Mouse (Mus musculus) urinary bladder, postnatal 14 days (tissue): ENCODE data around the gene Mki67.
A peak's percentile ranks its signal among the peaks of the same experiment; 100 is the strongest.

Experiments
- DNase-seq: peaks from one replicate; pipeline ENCODE4 v3.0.0; 2021; ENCODE audit warnings: low spot score

Mki67 gene

GRCm38 (mm10) chr7:135668852-135669739 lies 47.1 kb downstream of the Mki67 start:
- peak; percentile 52 for DNase-seq

GRCm38 (mm10) chr7:135666314-135666713 lies 49.8 kb downstream of the Mki67 start:
- DNase-seq: no peak

DNA sequence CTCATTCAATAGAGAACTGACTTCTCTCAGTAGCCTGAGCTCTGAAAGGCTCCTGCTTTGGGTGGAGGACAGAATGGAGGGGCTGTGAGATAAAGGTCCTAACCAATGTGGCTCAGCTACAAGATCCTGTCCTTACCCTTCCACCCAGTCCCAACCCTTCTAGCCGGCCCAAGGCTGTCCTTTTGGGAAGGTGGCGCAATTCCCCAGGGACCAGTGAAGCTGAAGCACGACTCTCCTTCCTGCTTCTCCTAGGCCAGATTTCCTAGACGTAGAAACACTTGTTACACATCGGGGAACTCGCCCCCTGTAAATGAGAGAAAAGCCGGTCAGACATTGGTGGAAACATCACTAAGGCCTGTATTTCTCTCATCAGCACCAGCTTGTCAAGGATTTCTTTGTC lies 52.0 kb downstream of the Mki67 start:
- no peak for DNase-seq

- DNase-seq: no peak
These were observed 55.8 kb downstream of the Mki67 start for GRCm38 (mm10) chr7:135660314-135660713.

GRCm38 (mm10) chr7:135659314-135659935 lies 56.7 kb downstream of the Mki67 start:
- no peak for DNase-seq

- no peak for DNase-seq
These were observed 58.0 kb downstream of the Mki67 start for GRCm38 (mm10) chr7:135658150-135658549.

DNA sequence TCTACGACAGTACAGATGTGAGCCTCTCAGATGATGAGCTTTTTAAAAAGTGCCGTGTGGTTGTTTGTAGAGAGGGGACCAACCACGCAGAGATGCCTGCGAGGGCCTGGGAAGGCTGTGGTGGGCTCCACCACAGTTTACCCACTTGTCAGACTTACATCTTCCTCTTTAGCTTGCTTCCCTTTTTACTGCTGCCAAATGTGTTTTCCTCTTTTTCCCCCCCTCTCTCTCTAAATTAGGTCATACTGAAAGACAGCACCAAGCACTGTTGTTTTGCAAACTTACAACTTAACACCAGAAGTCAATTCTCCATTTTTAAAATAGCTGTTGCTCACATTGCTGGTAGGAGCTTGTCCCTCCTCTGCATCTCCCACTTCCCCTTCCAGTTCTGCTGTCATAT lies 61.0 kb downstream of the Mki67 start:
- no peak for DNase-seq

GRCm38 (mm10) chr7:135654288-135654687 lies 61.9 kb downstream of the Mki67 start:
- no peak for DNase-seq

- DNase-seq: no peak
These were observed 62.6 kb downstream of the Mki67 start for GRCm38 (mm10) chr7:135653601-135654000.

DNA sequence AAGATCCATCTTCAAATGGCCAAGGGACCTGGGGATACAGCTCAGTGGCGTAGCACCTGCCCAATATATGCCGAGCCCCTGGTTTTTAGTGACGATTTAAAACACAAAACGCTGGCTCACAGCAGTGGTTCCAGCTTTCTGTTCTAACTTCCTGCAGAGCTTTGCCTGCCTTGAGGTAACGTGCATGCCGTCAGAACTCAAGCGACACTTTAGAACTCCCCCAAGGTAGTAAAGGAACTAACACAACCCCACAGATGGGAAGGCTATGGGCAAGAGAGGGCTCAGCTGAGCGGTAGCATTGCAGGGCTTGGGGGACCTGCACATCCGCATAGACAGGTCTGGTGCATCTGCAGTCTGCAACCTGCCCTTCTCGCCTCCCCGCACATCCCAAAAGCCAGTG lies 63.4 kb downstream of the Mki67 start:
- DNase-seq: no peak

DNA sequence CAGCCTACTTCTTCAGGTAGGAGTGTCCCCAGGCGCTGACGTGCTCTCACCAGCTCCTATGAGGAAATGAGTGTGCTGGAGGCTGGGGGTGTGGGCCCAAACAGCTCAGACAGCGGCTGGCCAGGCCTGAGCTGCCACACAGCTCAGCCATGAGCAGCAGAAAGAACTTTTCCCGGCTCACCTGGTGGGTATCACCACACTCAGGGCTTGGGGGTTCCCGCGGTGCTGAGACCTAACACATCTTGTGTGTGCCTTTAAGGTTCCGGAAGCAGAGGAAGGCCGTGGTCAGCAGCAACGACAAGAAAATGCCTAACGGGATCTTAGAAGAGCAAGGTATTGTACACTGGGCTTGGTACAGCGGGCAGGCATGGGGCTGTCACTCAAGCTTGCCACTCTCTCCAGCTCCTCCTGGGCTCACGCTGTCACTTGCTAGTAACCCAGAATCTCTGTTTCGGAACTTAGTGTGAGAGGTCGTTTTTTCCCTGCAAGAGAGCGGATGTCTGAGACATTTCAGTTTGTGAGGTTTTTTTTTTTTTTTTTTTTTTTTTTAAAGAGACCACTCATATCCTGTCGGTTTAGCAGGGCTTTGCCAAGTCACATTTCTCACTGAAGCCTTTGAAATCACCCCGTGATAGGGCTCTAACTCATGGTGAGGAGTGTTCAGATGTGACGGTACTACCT lies 64.2 kb downstream of the Mki67 start:
- peak; percentile 48 for DNase-seq

GRCm38 (mm10) chr7:135650061-135650460 lies 66.1 kb downstream of the Mki67 start:
- DNase-seq: no peak

GRCm38 (mm10) chr7:135649306-135649705 lies 66.9 kb downstream of the Mki67 start:
- no peak for DNase-seq

GRCm38 (mm10) chr7:135648821-135649220 lies 67.3 kb downstream of the Mki67 start:
- no peak for DNase-seq

DNA sequence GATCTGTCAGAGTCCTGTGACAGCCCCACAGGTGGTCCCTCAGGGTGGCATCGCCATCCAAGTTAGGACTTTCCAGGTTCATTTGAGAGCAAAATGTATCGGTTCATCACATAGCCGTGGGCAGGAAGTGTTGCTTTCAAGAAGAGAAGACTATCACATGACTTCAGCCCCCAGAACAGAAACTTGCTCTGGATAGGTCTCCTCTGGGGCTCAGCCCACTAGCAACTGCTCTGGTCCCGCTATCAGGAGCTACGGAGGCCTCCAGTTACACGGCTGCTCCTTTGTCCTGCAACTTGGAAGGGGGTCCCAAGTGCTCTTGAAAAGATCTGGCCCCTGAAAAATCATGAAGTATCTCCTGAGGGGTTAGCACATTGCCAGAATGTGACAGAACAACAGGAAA lies 69.2 kb downstream of the Mki67 start:
- DNase-seq: no peak

DNA sequence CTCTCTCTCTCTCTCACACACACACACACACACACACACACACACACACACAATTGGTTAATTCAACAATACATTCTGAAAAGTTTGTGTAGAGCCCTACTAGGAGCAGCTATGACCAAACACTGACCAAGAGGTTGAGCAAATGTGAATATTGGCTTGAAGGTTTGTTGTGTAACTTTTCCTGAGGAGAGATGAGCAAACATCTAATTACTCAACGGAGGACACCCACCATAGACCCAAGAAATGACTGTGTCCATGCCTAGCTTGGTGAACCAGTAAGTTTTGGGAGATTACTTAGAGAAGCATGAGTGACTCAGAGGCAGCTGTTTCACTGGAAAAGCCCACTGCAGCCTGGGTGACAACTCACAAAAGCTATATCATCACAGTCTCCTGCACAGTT lies 71.7 kb downstream of the Mki67 start:
- DNase-seq: no peak

DNA sequence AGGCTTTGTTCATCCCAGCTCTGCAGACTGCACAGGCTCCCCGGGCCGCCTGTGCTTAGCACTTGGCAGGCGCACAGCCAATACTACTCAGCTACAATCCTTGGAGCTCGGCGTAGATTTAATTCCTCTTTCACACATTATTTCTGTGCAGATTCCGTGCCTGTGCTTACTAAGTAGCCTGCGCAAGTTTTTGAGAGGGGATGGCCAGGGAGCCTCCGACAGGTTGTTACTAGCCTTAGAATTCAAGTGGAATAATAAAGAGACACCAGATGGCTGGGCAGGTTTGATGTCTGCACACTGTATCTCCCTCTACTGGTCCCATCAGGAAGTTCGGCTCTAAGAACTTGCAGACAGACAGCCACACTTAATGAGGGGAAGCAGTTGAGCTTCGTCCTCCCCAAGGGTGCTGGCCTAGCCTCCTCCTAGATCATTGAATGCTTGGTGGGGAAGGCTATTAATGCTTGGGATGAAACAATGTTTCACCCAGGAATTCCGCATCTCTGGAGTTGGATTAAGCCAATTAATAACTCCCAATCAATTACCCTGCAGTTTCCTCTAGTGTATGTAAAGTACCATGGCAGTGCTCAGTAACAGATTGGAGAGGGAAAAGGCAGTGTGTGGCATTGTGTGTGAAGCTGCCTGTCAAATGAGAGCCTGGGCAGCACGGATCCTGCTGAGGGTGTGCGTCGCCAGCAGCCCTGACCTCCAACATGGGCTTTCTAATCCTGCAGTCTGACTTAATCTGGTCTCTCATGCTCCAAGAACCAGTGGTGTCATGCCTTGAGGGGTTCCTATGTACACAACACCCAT lies 74.3 kb downstream of the Mki67 start:
- peak; percentile 32 for DNase-seq
